Mouse (Mus musculus): ENCODE measurements at regions not wholly inside any gene's neighbourhood (a gene's known extent, or its start where the extent isn't known, plus 50 kb on each side); places are given as distances from the start of the nearest gene placed in this dataset.

DNA sequence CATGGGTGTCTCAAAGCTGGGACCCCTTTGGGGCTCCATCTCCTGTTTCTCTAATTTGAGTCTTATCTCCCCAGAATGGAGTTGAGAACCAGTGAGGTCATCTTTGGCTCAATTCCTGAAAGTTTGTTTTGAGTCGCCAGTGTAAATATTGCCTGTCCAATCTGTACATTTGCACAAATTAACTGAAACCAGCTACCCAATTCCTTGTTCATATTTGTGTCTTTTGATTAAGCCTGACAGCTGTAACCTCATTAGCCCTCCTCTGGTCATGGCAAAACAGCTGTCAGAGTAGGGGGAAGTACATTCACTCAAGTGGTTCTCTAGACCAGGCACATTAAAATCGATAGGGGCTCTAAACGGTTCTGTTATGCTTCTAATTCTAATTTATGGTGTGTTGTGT, 177.0 kb downstream of the Rps12 start:
- DNase-seq: no peak

DNA sequence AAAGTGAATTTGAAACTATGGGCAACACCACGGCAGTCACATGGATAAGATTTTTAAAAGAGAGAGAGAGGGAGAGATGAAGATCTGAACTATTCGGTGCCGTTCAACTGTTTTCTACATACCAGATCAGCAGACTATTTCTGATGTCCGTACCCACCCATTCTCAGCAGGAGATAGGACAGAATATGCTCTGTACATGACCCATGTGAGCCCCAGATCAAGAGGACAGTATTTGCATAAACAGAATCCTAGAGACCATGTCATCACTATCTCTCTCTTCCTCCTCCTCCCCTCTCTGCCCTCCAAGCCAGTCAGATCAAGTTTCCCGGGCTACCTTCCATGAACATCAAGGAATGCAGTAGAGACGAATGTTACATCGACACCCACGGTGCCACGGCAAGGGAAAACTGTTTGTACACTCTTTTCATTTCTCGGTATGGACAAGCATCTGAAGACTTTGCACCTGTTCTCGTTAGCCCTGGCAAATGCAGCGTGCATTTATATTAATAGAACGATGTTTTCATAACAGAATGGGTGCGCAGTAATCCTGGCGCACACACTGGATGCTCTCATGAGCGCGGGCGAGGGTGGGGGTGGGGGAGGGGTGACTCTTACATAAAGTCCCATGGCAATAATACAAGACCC, 177.7 kb downstream of the Rps12 start:
- DNase-seq: no peak

DNA sequence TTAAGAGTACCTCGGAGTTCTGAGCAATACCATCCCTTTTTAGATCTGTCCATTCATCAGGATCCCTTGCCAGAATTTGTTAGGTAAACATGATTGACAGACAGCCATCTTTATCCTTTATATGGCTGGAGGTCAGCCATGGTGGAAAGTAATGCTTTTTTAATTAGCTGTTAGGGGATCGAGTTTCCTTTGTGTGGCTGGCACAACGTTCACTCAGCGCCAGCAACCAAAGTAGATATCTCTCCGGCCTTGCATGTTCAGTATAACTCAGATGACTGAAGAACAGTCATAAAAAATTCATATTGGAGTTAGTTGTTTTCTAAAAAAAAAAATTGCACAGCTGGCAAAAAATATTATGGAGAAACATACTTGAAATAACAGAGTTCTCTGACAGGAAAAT, 186.4 kb downstream of the Rps12 start:
- no peak for DNase-seq

DNA sequence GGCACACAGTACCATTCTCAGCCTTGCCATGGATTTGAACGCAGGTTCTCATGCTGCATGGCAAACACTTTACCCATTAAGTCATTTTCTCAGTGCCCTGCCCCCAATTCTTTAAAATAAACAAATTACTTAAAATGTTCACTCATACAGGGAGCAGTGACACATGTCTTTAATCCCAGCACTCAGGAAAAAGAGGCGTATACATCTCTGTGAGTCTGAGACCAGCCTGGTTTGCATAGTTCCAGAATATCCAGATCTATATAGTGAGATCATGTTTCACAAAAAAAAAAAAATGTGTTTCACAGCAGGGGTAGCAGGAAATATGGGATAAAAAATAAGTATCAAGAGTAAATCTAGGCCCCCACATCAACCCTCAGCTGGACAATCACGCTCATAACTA, 191.5 kb downstream of the Rps12 start:
- DNase-seq: no peak

DNA sequence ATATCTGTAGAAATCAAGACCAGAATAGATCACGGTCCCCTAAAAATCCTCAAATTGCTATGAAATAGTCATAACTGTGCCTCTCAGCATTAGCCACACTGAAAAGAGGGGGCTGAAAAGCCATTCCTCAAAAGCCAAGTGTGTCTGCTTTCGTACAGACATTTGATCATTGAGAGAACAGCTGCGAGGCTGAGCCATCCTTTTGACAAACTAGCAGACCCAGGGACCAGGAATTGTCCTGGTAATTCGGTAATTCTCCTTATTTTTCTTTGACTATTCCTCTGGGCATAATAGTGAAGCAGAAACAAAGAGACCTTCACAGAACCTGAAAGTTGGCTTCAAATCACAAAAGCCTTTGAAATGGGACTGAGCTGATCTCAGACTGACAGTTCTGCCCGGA, 206.8 kb downstream of the Rps12 start:
- no peak for DNase-seq

DNA sequence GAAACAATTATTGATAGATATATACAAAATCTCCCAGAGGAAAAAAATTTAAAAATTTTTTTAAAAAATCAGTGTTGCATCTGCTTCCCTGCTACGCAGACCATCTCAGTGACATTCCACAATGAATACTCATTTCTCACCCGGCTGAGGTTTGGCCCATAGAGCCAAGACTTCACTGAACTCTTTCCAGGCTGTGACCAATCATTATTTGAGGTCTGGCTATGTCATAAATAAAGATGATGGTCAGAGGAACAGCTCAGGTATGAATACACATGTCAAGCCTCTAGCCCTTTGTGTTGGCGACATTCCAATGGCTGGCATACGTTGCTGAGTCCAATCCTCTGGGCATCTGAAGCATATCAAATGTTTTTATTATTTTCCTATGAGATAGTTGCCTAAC, 216.1 kb downstream of the Rps12 start:
- no peak for DNase-seq

DNA sequence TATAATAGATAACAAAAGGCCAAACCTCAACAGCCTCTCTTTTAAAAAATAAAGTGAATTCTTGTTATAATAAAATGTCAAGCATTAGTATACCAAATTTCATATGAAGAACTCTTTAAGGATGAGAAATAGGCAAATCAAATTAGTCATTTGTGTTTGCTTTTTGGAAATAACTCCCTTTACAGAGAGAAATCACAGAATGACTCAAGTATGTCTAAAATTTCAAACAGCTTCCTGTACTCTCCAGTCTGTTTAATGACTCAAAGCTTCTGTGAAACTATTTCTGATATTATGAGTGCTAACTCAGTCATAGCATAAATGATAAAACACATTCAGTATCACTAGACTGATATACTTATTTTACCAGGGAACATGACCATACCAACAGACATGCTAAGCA, 217.7 kb downstream of the Rps12 start:
- DNase-seq: no peak

DNA sequence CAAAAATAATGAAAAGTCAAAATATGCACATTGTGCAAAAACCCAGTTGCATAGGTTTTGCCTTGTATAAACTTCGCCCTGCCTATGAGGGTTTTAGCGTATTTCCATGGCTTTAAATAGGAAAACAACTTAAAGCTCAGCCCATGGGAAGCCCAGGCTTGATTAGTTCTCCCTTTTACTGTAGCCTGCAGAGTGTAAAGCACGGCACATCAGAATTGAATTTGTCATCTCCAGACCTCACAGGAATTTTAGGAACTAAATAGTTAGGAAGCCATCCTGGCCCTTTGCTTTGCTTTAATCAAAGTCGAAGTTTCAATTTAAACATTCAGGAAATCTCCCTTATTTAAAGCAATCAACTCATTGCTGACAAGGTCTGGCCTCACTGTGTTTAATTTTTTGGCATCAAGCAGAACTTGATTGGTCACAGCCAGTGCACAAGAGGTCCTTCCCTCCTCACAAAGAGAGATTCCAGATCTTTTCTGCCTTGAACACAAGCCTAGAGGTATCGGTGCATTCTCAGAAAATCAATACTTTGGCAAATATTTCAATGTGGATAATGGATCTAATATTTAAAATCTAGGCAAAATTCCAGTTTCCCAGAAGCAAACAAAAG, 211.8 kb upstream of the Eya4 start:
- DNase-seq: no peak

DNA sequence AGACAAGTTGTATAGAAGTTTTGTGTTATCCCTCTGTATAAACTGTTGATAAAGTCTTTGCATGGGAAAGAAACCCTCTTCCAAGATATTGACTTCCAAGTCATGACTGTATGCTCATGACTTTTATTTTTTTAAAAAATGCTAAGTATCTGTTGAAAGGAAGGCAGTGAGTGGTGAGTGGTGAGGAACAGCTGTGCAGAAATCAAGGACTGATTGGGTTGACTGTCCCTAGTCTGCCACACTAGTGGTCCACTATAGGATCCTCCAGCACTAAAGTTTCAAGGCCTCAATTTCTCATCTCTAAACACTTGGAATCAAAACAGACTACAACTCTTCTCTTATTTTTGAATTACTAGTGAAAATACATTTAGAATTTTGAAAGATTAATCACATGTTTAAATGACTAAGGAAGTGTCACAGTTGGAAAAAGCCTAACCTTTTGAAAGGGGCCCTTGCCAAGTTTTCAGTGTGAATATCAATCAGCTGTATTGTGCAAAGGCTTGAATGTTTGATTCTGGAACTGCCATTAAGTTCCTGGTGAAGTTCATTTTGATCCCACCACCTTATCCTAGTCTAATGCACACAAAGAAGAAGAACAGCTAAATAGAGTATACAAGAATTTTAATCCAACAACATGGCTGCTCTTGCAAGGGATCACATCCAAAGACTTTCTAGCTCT, 209.5 kb upstream of the Eya4 start:
- no peak for DNase-seq

DNA sequence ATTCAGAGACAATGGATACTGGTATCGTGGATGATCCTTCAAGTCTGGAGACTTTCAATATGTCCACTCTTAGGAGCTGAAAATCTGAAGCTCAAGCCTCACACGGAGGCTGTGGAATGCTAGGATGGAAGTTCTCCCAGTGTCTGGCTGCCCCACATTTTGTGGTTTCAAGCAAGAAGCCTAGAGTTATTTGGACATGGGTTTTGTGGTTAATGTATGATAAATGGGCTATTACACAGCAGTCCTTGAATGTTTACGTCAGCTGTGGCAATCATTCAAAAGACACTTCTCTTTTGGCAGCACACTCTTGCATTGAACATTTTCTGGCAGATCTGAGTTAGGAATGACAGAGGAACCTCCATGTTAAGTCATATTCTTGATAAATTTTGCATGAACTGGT, 207.2 kb upstream of the Eya4 start:
- no peak for DNase-seq

DNA sequence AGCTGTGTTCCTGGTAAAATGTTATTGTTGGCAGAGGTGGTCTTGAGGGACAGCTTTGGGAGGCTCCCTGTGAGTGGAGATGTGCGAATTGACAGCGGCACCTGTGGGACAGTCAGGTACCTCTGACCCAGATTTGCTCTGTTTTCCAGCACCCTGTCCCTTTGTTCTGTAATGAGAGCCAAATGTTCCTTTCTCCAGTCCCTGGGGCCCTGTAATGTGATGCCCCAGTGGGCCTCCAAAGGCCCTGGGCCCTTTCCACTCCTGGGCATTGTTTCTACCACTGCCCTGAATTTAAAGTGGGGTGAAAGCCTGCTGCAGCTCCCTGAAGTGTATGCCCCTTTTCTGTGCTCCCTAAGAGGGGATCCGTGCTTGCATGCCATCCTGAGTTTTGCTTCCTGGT, 198.6 kb upstream of the Eya4 start:
- DNase-seq: no peak

DNA sequence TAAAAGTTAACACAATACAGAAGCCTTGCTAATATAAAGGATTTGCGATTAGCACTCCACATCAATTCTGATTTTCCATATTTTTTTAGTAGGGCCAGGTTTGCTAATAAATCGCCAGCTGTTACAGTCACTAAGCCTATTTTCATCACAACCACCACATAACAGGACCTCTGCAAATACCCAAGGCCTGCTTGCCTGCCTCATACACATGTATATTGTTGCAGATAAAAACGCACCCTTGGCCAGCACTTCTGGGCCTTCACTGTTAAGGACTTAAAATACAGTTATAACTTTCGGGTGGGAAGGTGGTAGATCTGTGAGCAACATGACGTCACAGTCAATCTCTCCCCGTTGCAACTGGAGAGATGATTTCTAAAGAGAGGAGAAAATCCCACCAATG, 197.7 kb upstream of the Eya4 start:
- DNase-seq: no peak

DNA sequence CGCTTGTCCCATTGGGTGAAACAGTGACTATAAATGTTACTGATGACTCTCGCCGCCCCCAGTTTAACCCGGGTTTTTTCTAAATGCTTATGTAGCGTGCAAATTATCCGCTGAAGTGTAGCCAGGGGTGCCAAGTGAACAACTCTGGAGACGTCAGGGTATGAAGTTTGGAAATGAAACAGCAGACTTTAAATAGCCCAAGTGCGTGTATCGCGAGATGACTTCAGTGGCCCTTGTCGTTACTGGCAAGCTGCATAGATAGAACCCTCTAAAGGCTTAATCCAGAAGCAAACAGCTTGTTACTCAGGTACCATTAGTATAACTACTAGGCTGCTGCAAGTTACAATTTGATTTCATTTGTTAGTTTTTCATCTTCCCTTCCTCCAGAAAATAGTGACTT, 192.1 kb upstream of the Eya4 start:
- DNase-seq: no peak

DNA sequence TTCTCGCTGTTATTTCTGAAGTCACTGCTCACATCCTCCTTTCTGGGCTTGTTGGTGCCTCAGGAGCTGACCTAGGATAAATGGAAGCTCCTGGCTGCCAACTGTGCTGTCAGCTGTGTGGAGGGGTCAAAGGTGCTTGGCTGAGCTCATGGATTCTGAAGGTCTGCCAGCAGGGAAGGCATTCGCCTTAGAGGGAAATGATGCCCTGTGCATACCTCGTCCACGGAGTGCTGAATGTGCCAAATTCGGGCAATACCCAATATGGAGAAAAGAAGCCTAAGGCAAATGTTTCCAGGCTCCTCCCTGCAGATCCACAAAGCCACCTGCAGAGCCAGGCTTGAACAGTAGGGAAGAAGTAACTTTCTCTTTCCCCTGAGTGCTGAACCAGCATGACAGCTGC, 191.3 kb upstream of the Eya4 start:
- no peak for DNase-seq

DNA sequence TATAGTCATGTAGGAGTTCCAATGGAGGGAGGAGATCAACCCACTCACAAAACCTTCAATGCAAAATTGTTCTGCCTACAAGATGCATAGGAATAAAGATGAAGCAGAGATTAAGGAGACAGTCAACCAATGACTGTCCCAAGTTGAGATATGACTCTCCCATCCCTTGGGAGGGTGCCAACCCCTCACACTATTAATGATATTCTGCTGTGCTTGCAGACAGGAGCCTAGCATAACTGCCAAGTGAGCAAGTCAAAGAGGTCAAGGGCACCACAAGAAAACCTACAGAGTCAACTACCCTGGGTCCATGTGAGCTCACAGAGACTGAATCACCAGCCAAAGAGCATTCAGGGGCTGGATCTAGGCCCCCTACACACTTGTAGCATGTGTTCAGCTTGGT, 184.1 kb upstream of the Eya4 start:
- no peak for DNase-seq

DNA sequence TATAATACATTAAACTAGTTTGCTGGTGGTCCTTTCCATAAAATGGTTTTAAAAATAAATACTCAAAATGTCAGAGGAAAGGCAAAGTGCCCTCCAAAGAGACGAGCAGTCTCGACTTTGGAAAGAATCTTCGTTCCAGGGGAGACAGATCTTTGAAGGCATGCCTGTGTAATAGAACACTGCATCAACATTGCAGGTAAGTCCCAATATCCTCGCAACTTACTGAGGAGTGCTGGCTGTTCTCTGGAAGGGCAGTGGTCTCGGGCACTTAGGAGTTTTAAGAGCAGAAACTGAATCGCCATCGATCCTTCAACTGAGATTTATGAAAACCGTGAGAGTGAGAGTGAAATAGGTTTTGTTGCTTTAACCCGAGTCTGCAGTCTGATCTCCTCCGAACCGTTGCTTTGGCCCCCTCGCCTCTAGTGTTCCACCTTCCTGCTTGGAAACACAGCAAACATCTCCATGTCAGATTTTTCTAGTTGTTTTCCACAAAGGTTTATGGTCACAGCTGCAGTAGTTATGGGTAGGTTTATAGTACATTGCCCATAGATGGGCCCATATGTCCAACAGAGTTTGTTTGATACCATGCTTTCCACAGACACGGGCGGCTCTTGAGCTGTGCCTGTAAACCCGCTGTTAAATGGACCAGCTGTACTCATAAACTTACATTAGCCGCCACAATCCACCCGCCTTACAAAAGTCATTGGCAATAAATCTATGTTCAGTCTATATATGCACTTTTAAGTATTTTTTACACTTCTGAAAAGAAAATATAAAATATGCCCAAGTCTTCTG, 181.6 kb upstream of the Eya4 start:
- no peak for DNase-seq

DNA sequence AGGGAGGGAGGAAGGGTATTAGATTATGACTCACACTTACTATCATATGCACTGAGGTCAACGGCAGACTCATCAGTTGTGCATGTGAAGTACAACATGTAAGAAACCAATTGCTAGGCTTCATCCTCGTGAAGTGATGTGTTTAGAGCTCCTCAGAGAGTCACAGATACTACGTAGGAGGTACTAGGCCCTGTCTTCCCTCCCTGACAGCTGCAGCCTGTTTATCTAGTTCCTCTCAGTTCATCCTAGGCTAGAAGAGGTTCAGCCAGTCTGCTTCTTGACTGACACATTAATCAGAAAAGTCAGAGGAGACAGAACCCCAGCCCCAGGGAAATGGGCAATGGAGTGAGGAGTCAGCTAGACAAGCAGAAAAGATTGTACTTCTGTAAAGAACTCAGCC, 180.1 kb upstream of the Eya4 start:
- no peak for DNase-seq

DNA sequence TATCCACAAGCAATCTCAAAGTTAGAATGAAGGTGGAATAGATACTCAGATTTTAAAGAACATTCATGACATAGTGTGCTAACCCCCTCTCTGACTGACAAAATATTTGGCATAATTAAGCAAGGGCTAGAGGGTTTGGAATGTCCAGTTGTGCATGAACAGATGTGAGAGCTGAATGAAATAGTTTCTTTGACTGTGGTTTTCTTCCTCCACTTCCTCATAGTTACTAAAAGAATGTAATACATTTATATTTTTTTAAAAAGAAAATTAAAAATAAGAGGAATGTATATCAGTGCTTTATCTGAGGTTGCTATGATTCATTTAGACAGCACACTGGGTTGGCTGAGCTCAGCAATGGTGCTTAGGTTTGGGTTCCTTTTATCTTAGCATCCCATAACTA, 176.2 kb upstream of the Eya4 start:
- DNase-seq: no peak

DNA sequence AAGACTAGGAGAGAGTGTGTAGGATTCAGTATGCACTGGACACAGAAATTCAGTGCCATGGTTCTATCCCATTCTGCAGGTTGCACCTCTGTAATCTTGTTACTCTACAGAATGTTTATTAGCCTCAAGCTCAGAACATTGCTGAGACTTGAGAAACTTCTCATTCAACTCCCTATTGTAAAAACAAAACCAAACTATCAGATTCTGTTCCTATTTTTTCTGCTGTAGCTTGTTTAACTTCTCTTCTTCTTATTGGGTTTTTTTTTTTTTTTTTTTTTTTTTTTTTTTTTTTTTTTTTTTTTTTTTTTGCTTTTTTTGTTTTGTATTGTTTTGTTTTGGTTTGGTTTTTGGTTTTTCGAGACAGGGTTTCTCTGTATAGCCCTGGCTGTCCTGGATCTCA, 172.1 kb upstream of the Eya4 start:
- DNase-seq: no peak

DNA sequence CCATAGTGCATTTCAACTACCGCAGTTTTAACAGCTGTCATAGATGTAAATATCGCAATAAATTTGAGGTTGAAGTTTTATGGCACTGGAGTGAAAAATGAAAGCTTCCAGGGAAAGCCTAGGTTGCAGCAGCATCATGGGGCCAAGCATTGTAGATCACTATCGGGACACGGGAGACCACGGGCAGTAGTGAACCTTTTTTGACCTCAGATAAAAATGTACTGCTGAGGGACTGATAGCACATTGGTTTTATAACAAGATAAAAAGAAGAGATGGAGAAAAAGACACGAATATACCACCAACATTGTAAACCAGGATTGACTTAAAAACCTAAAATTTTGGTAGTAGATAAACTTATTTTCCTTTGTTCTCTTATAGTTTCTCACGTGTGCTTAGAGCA, 143.1 kb upstream of the Eya4 start:
- DNase-seq: no peak

DNA sequence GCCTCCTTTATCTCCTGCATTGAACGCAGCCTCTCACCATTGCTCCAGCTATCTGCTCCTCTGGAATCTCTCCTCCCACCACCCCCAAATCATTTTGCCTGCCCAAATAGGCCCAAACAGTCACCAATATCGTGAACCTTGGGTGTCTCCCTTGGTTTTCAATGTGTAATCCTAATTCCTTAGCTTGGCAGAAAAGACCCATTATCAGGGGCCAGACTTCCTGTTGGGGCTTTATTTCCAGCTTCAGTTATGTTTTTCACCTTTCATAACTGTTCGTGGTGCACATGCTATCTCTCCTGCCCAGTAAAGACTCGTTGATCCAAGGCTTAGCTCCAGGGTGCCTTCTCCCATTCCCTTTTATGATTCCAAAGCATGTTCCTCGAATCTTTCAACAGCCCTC, 142.4 kb upstream of the Eya4 start:
- DNase-seq: no peak

DNA sequence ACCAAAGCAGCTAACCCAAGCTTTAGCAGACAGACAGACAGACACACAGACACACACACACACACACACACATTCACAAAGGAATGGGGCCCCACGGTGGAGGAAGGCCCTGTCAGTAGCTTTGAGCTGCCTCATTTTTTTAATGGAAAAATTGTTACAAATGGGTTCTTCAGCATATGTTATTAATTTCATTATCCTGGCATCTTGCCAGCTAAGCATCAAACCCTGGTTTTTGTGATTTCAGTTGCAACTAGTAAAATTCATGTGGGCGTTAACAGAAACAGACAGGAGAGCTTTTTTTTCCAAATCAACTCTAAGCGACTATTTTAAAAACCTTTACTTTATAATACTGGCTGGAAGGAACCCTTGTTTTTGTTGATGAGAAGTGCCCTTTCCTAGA, 138.4 kb upstream of the Eya4 start:
- DNase-seq: no peak

DNA sequence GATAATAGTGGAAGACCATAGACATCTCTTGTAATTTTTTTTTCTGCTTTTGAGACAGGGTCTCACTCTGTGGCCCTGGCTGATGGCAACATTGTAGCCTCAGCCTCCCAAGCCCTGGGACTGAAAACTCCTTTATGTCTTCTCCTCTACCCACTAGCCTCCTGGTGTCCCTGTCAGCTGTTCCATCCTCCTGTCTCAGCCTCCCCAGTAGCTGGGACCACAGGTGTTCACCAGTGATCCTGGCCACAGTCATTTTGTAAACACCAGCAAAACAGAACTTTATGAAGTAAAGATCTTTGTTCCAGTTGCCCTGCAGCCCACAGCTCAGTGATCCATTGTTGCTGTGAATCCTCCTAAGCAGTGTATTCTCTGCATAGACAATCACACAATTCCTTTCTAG, 129.9 kb upstream of the Eya4 start:
- DNase-seq: no peak

DNA sequence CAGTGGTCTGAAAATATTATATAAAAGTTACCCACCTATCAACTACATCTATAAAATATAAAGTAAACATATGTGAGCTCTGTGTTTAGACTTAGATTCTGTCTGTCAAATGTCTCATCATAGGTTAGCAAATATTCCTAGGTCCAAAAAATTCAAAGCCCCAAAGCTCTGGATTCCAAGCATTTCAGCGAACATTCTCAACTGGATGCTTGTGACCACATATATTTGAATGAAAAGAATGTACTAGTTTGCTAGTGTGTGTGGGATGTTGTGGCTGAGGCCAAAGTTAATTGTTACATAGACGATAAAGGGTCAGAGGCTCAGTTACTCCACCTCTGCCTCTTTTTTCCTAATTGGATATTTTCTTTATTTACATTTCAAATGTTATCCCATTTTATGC, 128.3 kb upstream of the Eya4 start:
- DNase-seq: no peak
